Mouse (Mus musculus) forebrain, embryonic 10.5 days (tissue): ENCODE data around the gene Gm7257. TPM values are rescaled to one million over a fixed set of nuclear protein-coding genes. Genes with fewer than 3 reads are reported as not detected.

Experiments
- DNase-seq: peaks from one replicate; pipeline ENCODE4 v3.0.0-alpha.2; 2017; ENCODE audit warnings: low spot score; ENCODE audit errors: extremely low spot score
- H3K27ac ChIP-seq: fragments of 300-500 bp; sonication (generic); 2 replicates; pipeline ENCODE4 v1.5.1; 2016; ENCODE audit warnings: mild to moderate bottlenecking
- H3K27me3 ChIP-seq: fragments of 300-500 bp; sonication (generic); 2 replicates; pipeline ENCODE4 v1.6.1; 2016; ENCODE audit warnings: mild to moderate bottlenecking; ENCODE audit not compliant: poor library complexity, severe bottlenecking
- H3K36me3 ChIP-seq: fragments of 300-500 bp; sonication (generic); replicated peaks from 2 replicates; pipeline ENCODE4 v1.6.1; 2016; ENCODE audit warnings: mild to moderate bottlenecking, moderate library complexity
- H3K4me1 ChIP-seq: fragments of 300-500 bp; sonication (generic); 2 replicates; pipeline ENCODE4 v1.6.1; 2016
- H3K4me3 ChIP-seq: fragments of 300-500 bp; sonication (generic); 2 replicates; pipeline ENCODE4 v1.5.1; 2016; ENCODE audit warnings: mild to moderate bottlenecking, moderate library complexity
- H3K9me3 ChIP-seq: fragments of 300-500 bp; sonication (generic); 2 replicates; pipeline ENCODE4 v1.6.1; 2016; ENCODE audit warnings: mild to moderate bottlenecking, moderate library complexity
- WGBS: fragments of 180-500 bp; shearing (Covaris S2); methylation state at CpG from one replicate; pipeline ENCODE4 v1.1.7; 2016; 5-methylcytosine and 5-hydroxymethylcytosine counted together
- polyA plus RNA-seq: library from polyadenylated mRNA; unstranded; fragments of >200 nt; fragmentation: Nextera tagmentation; extraction: Ambion mirVana; gene quantifications from 2 replicates; pipeline ENCODE4 v1.2.1, GENCODE M21; 2016

Gm7257 gene
- not detected in 2 replicates for polyA plus RNA-seq

DNA sequence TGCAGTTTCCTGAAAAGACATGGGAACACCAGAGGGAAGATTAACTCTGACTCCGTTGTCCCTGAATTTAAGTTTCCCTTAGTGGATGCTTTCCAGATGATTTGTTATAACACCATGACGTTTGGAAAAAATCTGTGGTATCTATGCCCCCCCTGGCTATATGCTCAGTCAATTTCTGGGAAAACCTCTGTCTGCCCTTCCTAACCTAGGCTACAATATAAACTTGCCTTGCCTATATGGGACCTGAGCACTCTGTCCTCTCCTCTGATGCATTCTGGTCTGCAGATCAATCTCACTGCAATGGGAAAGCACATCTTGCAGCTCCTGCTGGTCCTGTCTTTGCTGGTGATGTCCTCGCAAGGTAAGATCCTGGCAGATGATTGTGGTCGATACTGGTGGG, at the start of gene Gm7257:
TSS of gene Gm7257 (plus strand) at position 301 of the 400 bp plus-strand sequence.
- no peak within 1 kb of the TSS for H3K4me3 ChIP-seq
- no peaks in the 10 kb centered on the region for H3K27me3 ChIP-seq
- H3K9me3 ChIP-seq = peaks cover 42% of the 10 kb centered on the region; the same call in 1 of the 2 replicates
- H3K27ac ChIP-seq = no peak within 1 kb of the TSS
- 81% methylated on average over 4 of the region's 4 CpGs for WGBS
- H3K4me1 ChIP-seq = no peaks in the 10 kb centered on the region
- no peak for DNase-seq
- no peaks in the 10 kb centered on the region for H3K36me3 ChIP-seq

DNA sequence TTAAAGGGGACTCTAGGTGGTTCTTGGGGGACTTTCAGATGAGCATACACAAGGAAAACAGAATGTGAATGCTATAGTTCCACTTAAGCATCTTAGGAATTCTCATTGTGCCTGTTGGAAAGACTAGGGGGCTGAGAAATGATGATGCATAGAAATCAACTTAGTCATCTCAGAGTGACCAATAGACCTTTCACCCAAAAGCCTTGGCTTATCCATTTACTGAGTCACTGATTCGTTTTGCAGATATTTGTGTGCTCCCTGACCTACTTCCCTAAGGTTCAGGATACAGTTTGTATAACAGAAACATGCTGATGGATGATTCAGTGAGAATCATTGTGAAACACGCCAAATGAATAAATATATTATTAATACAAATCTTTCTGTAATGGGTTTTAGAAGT, 28.7 kb upstream of the Gm7257 start:
- WGBS = 71% methylated on average over 2 of the region's 2 CpGs
- H3K36me3 ChIP-seq = no peaks in the 10 kb centered on the region
- H3K4me3 ChIP-seq = no peak overlapping the region
- no peak overlapping the region for H3K27ac ChIP-seq
- no peaks in the 10 kb centered on the region for H3K27me3 ChIP-seq
- H3K9me3 ChIP-seq = peaks cover 43% of the 10 kb centered on the region
- DNase-seq = no peak
- no peaks in the 10 kb centered on the region for H3K4me1 ChIP-seq

DNA sequence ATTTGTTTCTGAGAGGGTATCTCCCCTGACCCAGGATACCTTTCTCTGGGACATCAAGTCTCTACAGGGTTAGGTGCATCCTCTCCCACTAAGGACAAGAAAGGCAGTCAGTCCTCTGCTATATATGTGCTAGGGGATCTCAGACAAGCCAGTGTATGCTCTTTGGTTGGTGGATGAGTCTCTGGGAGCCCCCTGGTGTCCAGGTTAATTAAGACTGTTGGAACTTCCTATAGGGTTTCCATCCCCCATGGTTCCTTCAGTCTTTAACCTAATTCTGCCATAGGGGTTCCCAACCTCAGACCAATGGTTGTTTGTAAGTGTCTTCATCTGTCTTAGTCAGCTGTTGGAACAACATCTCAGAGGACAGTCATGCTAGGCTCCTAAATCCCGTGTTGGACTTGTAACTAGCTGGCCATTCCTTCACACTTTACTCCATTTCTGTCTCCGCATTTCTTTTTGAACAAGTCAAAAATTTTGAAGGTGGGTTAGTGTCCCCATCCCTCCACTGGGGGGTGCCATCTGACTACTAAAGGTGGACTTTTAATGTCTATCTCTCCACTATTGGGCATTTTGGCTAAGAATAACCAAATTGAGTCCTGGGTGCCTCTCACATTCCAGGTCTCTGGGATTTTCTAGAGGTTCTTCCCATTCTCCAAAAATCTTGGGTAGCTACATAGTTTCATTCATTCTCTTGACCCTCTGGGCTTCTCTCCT, 3.5 kb downstream of the Gm7257 start:
- Histone ChIP-seq H3K9me3 (peaks cover 41% of the 10 kb centered on the region), H3K27me3 (no peaks in the 10 kb centered on the region), H3K27ac (no peak overlapping the region), H3K36me3 (no peaks in the 10 kb centered on the region), H3K4me1 (no peaks in the 10 kb centered on the region), H3K4me3 (no peak overlapping the region)
- DNase-seq = no peak
- 40% methylated on average over 2 of the region's 2 CpGs for WGBS

DNA sequence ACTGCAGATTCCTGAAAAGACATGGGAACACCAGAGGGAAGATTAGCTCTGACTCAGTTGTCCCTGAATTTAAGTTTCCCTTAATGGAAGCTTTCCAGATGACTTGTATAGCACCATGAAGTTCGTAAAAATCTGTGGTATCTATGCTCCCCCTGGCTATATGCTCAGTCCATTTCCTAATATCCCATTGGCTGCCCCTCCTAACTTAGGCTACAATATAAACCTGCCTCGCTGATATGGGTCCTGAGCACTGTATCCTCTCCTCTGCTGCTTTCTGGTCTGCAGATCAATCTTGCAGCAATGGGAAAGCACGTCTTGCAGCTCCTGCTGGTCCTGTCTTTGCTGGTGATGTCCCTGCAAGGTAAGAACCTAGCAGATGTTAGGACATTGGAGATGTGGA, 43.7 kb downstream of the Gm7257 start, which contains the start of gene Gm9513:
TSS of gene Gm9513 (plus strand) at position 301 of the 400 bp plus-strand sequence.
- 72% methylated on average over 3 of the region's 3 CpGs for WGBS
- no peak for DNase-seq
- Histone ChIP-seq H3K27me3 (no peaks in the 10 kb centered on the region), H3K36me3 (no peaks in the 10 kb centered on the region), H3K9me3 (peaks cover 39% of the 10 kb centered on the region), H3K27ac (no peak within 1 kb of the TSS), H3K4me3 (no peak within 1 kb of the TSS), H3K4me1 (no peaks in the 10 kb centered on the region)

Other genes starting within 250 kb of the Gm7257 start
- gene Gm9513, start 43.8 kb downstream of the Gm7257 start, polyA plus RNA-seq = not detected in 2 replicates
- not detected in 2 replicates for gene Gm5615, start 110.1 kb downstream of the Gm7257 start, polyA plus RNA-seq
- not detected in 2 replicates for gene Gm17689, start 150.8 kb downstream of the Gm7257 start, polyA plus RNA-seq
- gene A630095E13Rik, start 211.5 kb downstream of the Gm7257 start, polyA plus RNA-seq = not detected in 2 replicates